Mouse (Mus musculus) cerebellum, adult 2 months (tissue): ENCODE results near the gene Tuba1c.

Source experiments
- CTCF ChIP-seq: fragments of 200-500 bp; IDR thresholded peaks from 2 replicates; pipeline ENCODE4 v1.5.1; 2011; ENCODE audit warnings: low read depth, mild to moderate bottlenecking, control low read depth, low read length, moderate library complexity, borderline replicate concordance; ENCODE audit not compliant: insufficient read depth
- POLR2A ChIP-seq: fragments of 200-500 bp; IDR thresholded peaks from 2 replicates; pipeline ENCODE4 v1.6.1; 2011; ENCODE audit warnings: low read length, control low read depth, borderline replicate concordance; ENCODE audit not compliant: insufficient read depth

DNA sequence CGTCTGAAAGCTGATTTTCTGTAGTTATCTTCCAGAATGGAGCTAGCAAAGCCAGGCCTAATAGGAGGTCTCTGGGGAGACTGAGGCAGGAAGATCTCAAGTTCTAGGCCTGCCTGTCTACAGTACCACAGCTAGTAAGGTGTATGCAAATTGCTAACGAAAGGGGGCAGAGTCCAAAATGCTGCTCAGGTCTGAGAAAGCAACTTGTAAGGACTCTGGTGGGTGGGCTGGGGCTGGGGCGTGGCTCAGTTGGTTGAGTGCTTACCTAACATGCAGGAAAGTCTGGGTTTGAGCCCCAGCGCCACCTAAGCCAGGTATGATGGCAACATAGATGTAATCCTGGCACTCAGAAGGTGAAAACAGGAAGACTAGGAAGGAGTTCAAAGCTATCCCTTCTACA lies 9.5 kb upstream of the Tuba1c start:
- no peak for TF ChIP-seq CTCF
- no peak for TF ChIP-seq POLR2A
